16 mouse cellular contexts compared by ENCODE assay signal in genomic region chr1:186925411-186925810, GRCm38 (mm10). TPM values are rescaled to one million over a fixed set of nuclear protein-coding genes. Genes with fewer than 3 reads are reported as not detected.
DNase-seq lines count a peak whose midpoint lies in the region; ATAC-seq and TF ChIP-seq lines count a peak whose summit lies in the region.
"Had no signal": no experiment of that assay in that cellular context is flagged by ENCODE, and none has a peak within 500 bp of the region (broad histone marks: within the 10 kb centered on the region; RNA-seq: fewer than 3 reads in every experiment).

No protein-coding gene starts in this region.

- DNase-seq in heart, adult 2 months, result no peak
- DNase-seq in midbrain, postnatal 0 days (ENCODE audit: low spot score), result peak; percentile 18
- peak; percentile 24 for DNase-seq in embryonic facial prominence, embryonic 10.5 days (ENCODE audit: low spot score)
- peak; percentile 55 for DNase-seq in forebrain, postnatal 0 days
- DNase-seq in layer of hippocampus, adult 11-12 months (ENCODE audit: low spot score), result no peak
- DNase-seq in thymus, postnatal 25 days, result no peak
- DNase-seq: cerebellum, adult 9-11 months; kidney, adult 8-10 months; layer of hippocampus, adult 9-11 months; lung, postnatal 10 days had no signal

- H3K4me1 ChIP-seq in heart, embryonic 15.5 days (replicated peaks), result peaks cover 12% of the 10 kb centered on the region
- H3K4me1 ChIP-seq in heart, adult 2 months (ENCODE audit: control insufficient read depth, insufficient read depth, low read length), result no peaks in the 10 kb centered on the region
- peaks cover 2% of the 10 kb centered on the region; the same call in 1 of the 2 replicates for H3K4me1 ChIP-seq in midbrain, postnatal 0 days (ENCODE audit: insufficient read depth, low read length)
- peaks cover 13% of the 10 kb centered on the region for H3K4me1 ChIP-seq in midbrain, embryonic 15.5 days
- H3K4me1 ChIP-seq in embryonic facial prominence, embryonic 10.5 days, result peaks cover 29% of the 10 kb centered on the region
- H3K4me1 ChIP-seq in forebrain, postnatal 0 days (ENCODE audit: insufficient read depth), result peaks cover 4% of the 10 kb centered on the region; the same call in 1 of the 2 replicates

- no peaks in the 10 kb centered on the region for H3K27me3 ChIP-seq in heart, embryonic 15.5 days
- no peaks in the 10 kb centered on the region for H3K27me3 ChIP-seq in heart, adult 2 months (ENCODE audit: control insufficient read depth, insufficient read depth, low read length)
- 0 out of 2 replicates have a peak, but pooled peaks cover 7% of the 10 kb centered on the region for H3K27me3 ChIP-seq in midbrain, postnatal 0 days (ENCODE audit: insufficient read depth, low read length)
- peaks cover 19% of the 10 kb centered on the region; the same call in 1 of the 2 replicates for H3K27me3 ChIP-seq in midbrain, embryonic 15.5 days (replicated peaks)
- peaks cover 6% of the 10 kb centered on the region for H3K27me3 ChIP-seq in embryonic facial prominence, embryonic 10.5 days (replicated peaks; ENCODE audit: low read depth, poor library complexity, severe bottlenecking)
- H3K27me3 ChIP-seq in forebrain, postnatal 0 days (ENCODE audit: insufficient read depth, low read length), result no peaks in the 10 kb centered on the region
- H3K27me3 ChIP-seq: CH12.LX; limb, embryonic 15.5 days had no signal

- peak overlapping the region; percentile 48 for H3K4me2 ChIP-seq in heart, embryonic 15.5 days
- no peak overlapping the region for H3K4me2 ChIP-seq in midbrain, postnatal 0 days (ENCODE audit: low read depth, low read length, poor library complexity, severe bottlenecking)
- H3K4me2 ChIP-seq in midbrain, embryonic 15.5 days, result no peak overlapping the region
- H3K4me2 ChIP-seq in forebrain, postnatal 0 days (ENCODE audit: low read depth), result no peak overlapping the region
- H3K4me2 ChIP-seq: limb, embryonic 15.5 days had no signal

- no peak for ATAC-seq in heart, embryonic 15.5 days (replicated peaks; ENCODE audit: insufficient number of reproducible peaks, insufficient read depth, low FRiP score, low read depth)
- no peak for ATAC-seq in midbrain, postnatal 0 days (ENCODE audit: low FRiP score)
- ATAC-seq in midbrain, embryonic 15.5 days (replicated peaks), result no peak
- ATAC-seq in forebrain, postnatal 0 days, result no peak

- H3K79me2 ChIP-seq in heart, adult 2 months (replicated peaks; ENCODE audit: control insufficient read depth, insufficient read depth, low read length), result no peaks in the 10 kb centered on the region

- TF ChIP-seq EP300 in heart, adult 2 months (IDR thresholded peaks at IDR 0.05; ENCODE audit: insufficient read depth, low read depth, low read length), result no peak

- no peak for TF ChIP-seq POLR2A in heart, adult 2 months (IDR thresholded peaks at IDR 0.05; ENCODE audit: insufficient read depth, low read depth, low read length)

- no peak overlapping the region for H3K9ac ChIP-seq in heart, embryonic 15.5 days
- H3K9ac ChIP-seq in heart, adult 2 months (ENCODE audit: low read depth, low read length), result no peak overlapping the region
- H3K9ac ChIP-seq in midbrain, postnatal 0 days (replicated peaks; ENCODE audit: low read length, poor library complexity, severe bottlenecking), result no peak overlapping the region
- no peak overlapping the region for H3K9ac ChIP-seq in midbrain, embryonic 15.5 days
- no peak overlapping the region for H3K9ac ChIP-seq in forebrain, postnatal 0 days
- H3K9ac ChIP-seq: limb, embryonic 15.5 days had no signal

- 23% methylated on average over 9 of the region's 9 CpGs for WGBS in heart, embryonic 15.5 days
- 39% methylated on average over 9 of the region's 9 CpGs for WGBS in heart, adult 2 months
- WGBS in midbrain, postnatal 0 days, result 47% methylated on average over 9 of the region's 9 CpGs
- 46% methylated on average over 9 of the region's 9 CpGs for WGBS in midbrain, embryonic 15.5 days
- 31% methylated on average over 9 of the region's 9 CpGs for WGBS in embryonic facial prominence, embryonic 10.5 days
- WGBS in forebrain, postnatal 0 days, result 15% methylated on average over 9 of the region's 9 CpGs

- intact Hi-C loops in heart, adult 2 months (cut with DNase I), result no loop called here

- H3K4me3 ChIP-seq in heart, embryonic 15.5 days, result no peak overlapping the region; the same call in 1 of the 2 replicates
- no peak overlapping the region for H3K4me3 ChIP-seq in heart, adult 2 months
- no peak overlapping the region for H3K4me3 ChIP-seq in midbrain, postnatal 0 days (ENCODE audit: low read depth, low read length)
- H3K4me3 ChIP-seq in midbrain, embryonic 15.5 days, result no peak overlapping the region
- no peak overlapping the region for H3K4me3 ChIP-seq in embryonic facial prominence, embryonic 10.5 days
- no peak overlapping the region for H3K4me3 ChIP-seq in forebrain, postnatal 0 days (ENCODE audit: low read depth, low read length)
- H3K4me3 ChIP-seq: limb, embryonic 15.5 days had no signal

- no peaks in the 10 kb centered on the region for H3K9me3 ChIP-seq in heart, embryonic 15.5 days (replicated peaks)
- no peaks in the 10 kb centered on the region for H3K9me3 ChIP-seq in midbrain, postnatal 0 days (ENCODE audit: low read length)
- H3K9me3 ChIP-seq in midbrain, embryonic 15.5 days, result no peaks in the 10 kb centered on the region
- no peaks in the 10 kb centered on the region for H3K9me3 ChIP-seq in embryonic facial prominence, embryonic 10.5 days
- H3K9me3 ChIP-seq in forebrain, postnatal 0 days (ENCODE audit: low read length), result no peaks in the 10 kb centered on the region
- H3K9me3 ChIP-seq: limb, embryonic 15.5 days had no signal

- H3K27ac ChIP-seq in heart, embryonic 15.5 days, result no peak overlapping the region
- H3K27ac ChIP-seq in heart, adult 2 months, result no peak overlapping the region
- no peak overlapping the region for H3K27ac ChIP-seq in midbrain, postnatal 0 days (ENCODE audit: low read depth, low read length)
- no peak overlapping the region for H3K27ac ChIP-seq in midbrain, embryonic 15.5 days
- no peak overlapping the region; the same call in 1 of the 2 replicates for H3K27ac ChIP-seq in embryonic facial prominence, embryonic 10.5 days (replicated peaks)
- no peak overlapping the region for H3K27ac ChIP-seq in forebrain, postnatal 0 days (ENCODE audit: low read depth, low read length)
- H3K27ac ChIP-seq: limb, embryonic 15.5 days had no signal

- H3K36me3 ChIP-seq in heart, embryonic 15.5 days, result no peaks in the 10 kb centered on the region
- no peaks in the 10 kb centered on the region for H3K36me3 ChIP-seq in heart, adult 2 months (ENCODE audit: control insufficient read depth, insufficient read depth, low read length)
- H3K36me3 ChIP-seq in midbrain, postnatal 0 days (ENCODE audit: insufficient read depth, low read length), result no peaks in the 10 kb centered on the region
- H3K36me3 ChIP-seq in midbrain, embryonic 15.5 days (replicated peaks), result no peaks in the 10 kb centered on the region
- H3K36me3 ChIP-seq in embryonic facial prominence, embryonic 10.5 days (replicated peaks), result no peaks in the 10 kb centered on the region
- no peaks in the 10 kb centered on the region for H3K36me3 ChIP-seq in forebrain, postnatal 0 days (ENCODE audit: insufficient read depth)
- H3K36me3 ChIP-seq: limb, embryonic 15.5 days had no signal

- no peak for TF ChIP-seq CTCF in heart, adult 2 months (IDR thresholded peaks at IDR 0.05)
- no peak for TF ChIP-seq CTCF in midbrain, postnatal 0 days (IDR thresholded peaks at IDR 0.05)
- no peak for TF ChIP-seq CTCF in forebrain, postnatal 0 days (IDR thresholded peaks at IDR 0.05; ENCODE audit: low read depth)

RNA-seq across cellular contexts. Expression of gene D1Pas1, which starts 41.8 kb away (rescaled TPM):
- polyA plus RNA-seq in heart, embryonic 15.5 days (2015; fragmentation: Nextera tagmentation; extraction: Ambion mirVana), result 0.15 and 0.30 TPM in 2 replicates
- under 1 TPM in 1 of 2 experiments, not detected in 1; 0.13 TPM for total RNA-seq in heart, adult 2 months (2021)
- polyA plus RNA-seq in heart, adult 2 months (2012; rRNA removed), result not detected in 2 replicates
- not detected in 2 replicates for total RNA-seq in midbrain, postnatal 0 days (2014; rRNA removed)
- polyA plus RNA-seq in midbrain, postnatal 0 days (2015; fragmentation: Nextera tagmentation; extraction: Ambion mirVana), result 0.06 and 0.13 TPM in 2 replicates
- polyA plus RNA-seq in midbrain, embryonic 15.5 days (2015; fragmentation: Nextera tagmentation; extraction: Ambion mirVana), result 0.09 TPM in 1 of 2 replicates, not detected in the other
- polyA plus RNA-seq in embryonic facial prominence, embryonic 10.5 days (2016; fragmentation: Nextera tagmentation; extraction: Ambion mirVana), result 0.15 and 0.16 TPM in 2 replicates
- total RNA-seq in forebrain, postnatal 0 days (2014; rRNA removed), result not detected in 2 replicates
- polyA plus RNA-seq in forebrain, postnatal 0 days (2015; fragmentation: Nextera tagmentation; extraction: Ambion mirVana), result 0.12 TPM in 1 of 2 replicates, not detected in the other
- total RNA-seq: CH12.LX; hematopoietic stem cell, adult 5-6 weeks had no signal
- polyA plus RNA-seq: frontal cortex, adult 2 months had no signal

Comparison
In these comparisons a context has a peak if more than half of its experiments do, and no peak if none do; other contexts are left out.
1. DNase-seq: peak in midbrain, postnatal 0 days (single experiment), embryonic facial prominence, embryonic 10.5 days (single experiment) and forebrain, postnatal 0 days (single experiment); none in heart, adult 2 months (0 of 2), layer of hippocampus, adult 11-12 months (single experiment) and thymus, postnatal 25 days (single experiment).